Mouse (Mus musculus) embryonic facial prominence, embryonic 15.5 days (tissue): ENCODE data around the gene Szrd1. TPM values are rescaled to one million over a fixed set of nuclear protein-coding genes. Genes with fewer than 3 reads are reported as not detected.
A peak's percentile ranks its signal among the peaks of the same experiment; 100 is the strongest.
"Not testable (repeated sequence)": the region's sequence is repeated elsewhere in the genome, so short reads cannot be mapped to it uniquely, and the experiment has no call there.

Source experiments
- ATAC-seq: fragments of 200-750 bp; cut with Nextera tagmentation; 2 replicates; pipeline ENCODE4 v1.8.0; 2017; ENCODE audit warnings: low read depth, moderate TSS enrichment; ENCODE audit not compliant: insufficient number of reproducible peaks, low FRiP score, low TSS enrichment
- H3K27ac ChIP-seq: fragments of 300-500 bp; sonication (generic); replicated peaks from 2 replicates; pipeline ENCODE4 v1.5.1; 2015; ENCODE audit warnings: mild to moderate bottlenecking, inconsistent platforms
- H3K27me3 ChIP-seq: fragments of 300-500 bp; sonication (generic); 2 replicates; pipeline ENCODE4 v1.6.1; 2015; ENCODE audit warnings: inconsistent platforms
- H3K36me3 ChIP-seq: fragments of 300-500 bp; sonication (generic); 2 replicates; pipeline ENCODE4 v1.6.1; 2015; ENCODE audit warnings: mild to moderate bottlenecking, inconsistent platforms
- H3K4me1 ChIP-seq: fragments of 300-500 bp; sonication (generic); 2 replicates; pipeline ENCODE4 v1.6.1; 2015; ENCODE audit warnings: inconsistent platforms
- H3K4me2 ChIP-seq: fragments of 300-500 bp; sonication (generic); replicated peaks from 2 replicates; pipeline ENCODE4 v1.6.1; 2015; ENCODE audit warnings: mild to moderate bottlenecking, inconsistent platforms
- H3K4me3 ChIP-seq: fragments of 300-500 bp; sonication (generic); replicated peaks from 2 replicates; pipeline ENCODE4 v1.5.1; 2015; ENCODE audit warnings: mild to moderate bottlenecking, inconsistent platforms
- H3K9ac ChIP-seq: fragments of 300-500 bp; sonication (generic); 2 replicates; pipeline ENCODE4 v1.6.1; 2015; ENCODE audit warnings: inconsistent platforms
- H3K9me3 ChIP-seq: fragments of 300-500 bp; sonication (generic); replicated peaks from 2 replicates; pipeline ENCODE4 v1.6.1; 2016; ENCODE audit warnings: inconsistent platforms
- WGBS: fragments of 180-500 bp; shearing (Covaris S2); methylation state at CpG from one replicate; pipeline ENCODE4 v1.1.7; 2015; 5-methylcytosine and 5-hydroxymethylcytosine counted together
- polyA plus RNA-seq: library from polyadenylated mRNA; unstranded; fragments of >200 nt; fragmentation: Nextera tagmentation; extraction: Ambion mirVana; gene quantifications from 2 replicates; pipeline ENCODE4 v1.2.1, GENCODE M21; 2015

The Szrd1 gene
- polyA plus RNA-seq, 1 experiment from 2014 or later, result 43.9 TPM

DNA sequence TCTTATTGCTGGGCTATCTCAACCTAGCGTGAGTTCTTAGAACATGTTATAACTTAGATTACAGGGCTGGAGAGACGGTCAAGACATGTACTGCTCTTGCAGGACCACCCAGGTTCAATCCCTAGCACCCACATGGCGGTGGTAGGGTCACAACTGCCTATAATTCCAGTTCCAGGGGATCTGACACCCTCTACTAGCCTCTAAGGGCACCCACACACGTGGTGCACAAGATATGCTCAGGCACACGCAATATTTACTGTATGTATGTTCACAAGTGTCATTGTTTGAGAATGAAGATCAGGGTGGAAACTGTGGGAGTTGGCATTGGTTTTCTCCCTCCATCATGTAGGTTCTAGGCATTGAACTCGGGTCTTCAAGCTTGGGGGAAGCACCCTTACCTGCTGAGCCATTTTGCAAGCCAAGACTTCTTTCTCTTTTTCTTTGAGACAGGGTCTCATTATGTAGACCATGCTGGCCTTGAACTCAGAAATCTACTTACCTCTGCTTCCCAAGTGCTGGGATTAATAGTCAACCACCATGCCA, 7.0 kb upstream of the Szrd1 start:
- Histone ChIP-seq H3K27me3 (no peaks in the 10 kb centered on the region), H3K4me3 (no peak overlapping the region; the same call in 1 of the 2 replicates), H3K9me3 (no peaks in the 10 kb centered on the region), H3K4me2 (peak overlapping the region; percentile 76), H3K4me1 (peaks cover 35% of the 10 kb centered on the region), H3K36me3 (no peaks in the 10 kb centered on the region), H3K9ac (no peak overlapping the region), H3K27ac (no peak overlapping the region)
- WGBS, result 91% methylated on average over 6 of the region's 6 CpGs
- ATAC-seq, result no peak

GRCm38 (mm10) chr4:141145124-141145523, 5.5 kb upstream of the Szrd1 start:
- not testable (repeated sequence) for H3K27me3 ChIP-seq, H3K9me3 ChIP-seq, H3K4me2 ChIP-seq, H3K4me3 ChIP-seq, H3K36me3 ChIP-seq, H3K9ac ChIP-seq, ATAC-seq, H3K27ac ChIP-seq
- peaks cover 29% of the 10 kb centered on the region for H3K4me1 ChIP-seq
- 93% methylated on average over 11 of the region's 16 CpGs for WGBS

- H3K4me2 ChIP-seq, result peak overlapping the region; percentile 43
- peak overlapping the region; percentile 58; the same call in 1 of the 2 replicates for H3K27ac ChIP-seq
- H3K9me3 ChIP-seq, result no peaks in the 10 kb centered on the region
- peaks cover 30% of the 10 kb centered on the region for H3K4me1 ChIP-seq
- H3K27me3 ChIP-seq, result no peaks in the 10 kb centered on the region
- 14% methylated on average over 9 of the region's 9 CpGs for WGBS
- H3K36me3 ChIP-seq, result no peaks in the 10 kb centered on the region
- ATAC-seq, result no peak
- no peak overlapping the region for H3K9ac ChIP-seq
- H3K4me3 ChIP-seq, result no peak overlapping the region
Observed at GRCm38 (mm10) chr4:141142285-141142811, 2.8 kb upstream of the Szrd1 start.

DNA sequence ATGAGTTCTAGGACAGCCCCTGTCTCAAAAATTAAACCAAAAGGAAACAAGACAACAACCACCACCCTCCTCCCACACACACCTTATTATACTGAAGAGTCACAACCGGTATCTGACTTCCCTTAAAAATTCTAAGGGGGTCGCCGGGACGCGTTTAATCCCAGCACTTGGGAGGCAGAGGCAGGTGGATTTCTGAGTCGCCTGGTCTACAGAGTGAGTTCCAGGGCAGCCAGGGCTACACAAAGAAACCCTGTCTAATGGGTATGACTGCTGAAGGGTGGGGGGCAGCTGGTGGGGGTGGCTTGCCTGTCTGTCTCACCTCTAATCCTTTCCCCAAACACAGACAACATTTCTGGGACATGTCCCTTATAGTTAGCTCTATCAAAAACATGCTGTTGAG, 1.4 kb upstream of the Szrd1 start:
- Histone ChIP-seq H3K36me3 (no peaks in the 10 kb centered on the region), H3K9ac (no peak overlapping the region), H3K27ac (no peak overlapping the region), H3K4me3 (no peak overlapping the region), H3K27me3 (no peaks in the 10 kb centered on the region), H3K9me3 (no peaks in the 10 kb centered on the region), H3K4me1 (peaks cover 36% of the 10 kb centered on the region), H3K4me2 (no peak overlapping the region)
- no peak for ATAC-seq
- 82% methylated on average over 6 of the region's 6 CpGs for WGBS

DNA sequence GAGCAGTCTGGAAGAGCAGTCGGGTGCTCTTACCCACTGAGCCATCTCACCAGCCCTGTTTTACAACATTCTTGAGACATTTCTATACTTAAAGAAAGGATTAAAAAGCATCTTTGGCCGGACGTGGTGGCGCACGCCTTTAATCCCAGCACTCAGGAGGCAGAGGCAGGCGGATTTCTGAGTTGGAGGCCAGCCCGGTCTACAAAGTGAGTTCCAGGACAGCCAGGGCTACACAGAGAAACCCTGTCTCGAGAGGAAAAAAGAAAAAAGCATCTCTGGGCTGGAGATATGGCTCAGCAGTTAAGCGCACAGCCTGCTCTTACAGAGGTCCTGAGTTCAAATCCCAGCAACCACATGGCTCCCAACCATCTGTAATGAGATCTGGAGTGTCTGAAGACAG, 779 bp upstream of the Szrd1 start:
- H3K27me3 ChIP-seq, H3K27ac ChIP-seq, H3K4me2 ChIP-seq, H3K36me3 ChIP-seq, H3K9me3 ChIP-seq, ATAC-seq, H3K4me3 ChIP-seq, H3K9ac ChIP-seq: not testable (repeated sequence)
- WGBS, result 84% methylated on average over 9 of the region's 9 CpGs
- peaks cover 39% of the 10 kb centered on the region for H3K4me1 ChIP-seq

DNA sequence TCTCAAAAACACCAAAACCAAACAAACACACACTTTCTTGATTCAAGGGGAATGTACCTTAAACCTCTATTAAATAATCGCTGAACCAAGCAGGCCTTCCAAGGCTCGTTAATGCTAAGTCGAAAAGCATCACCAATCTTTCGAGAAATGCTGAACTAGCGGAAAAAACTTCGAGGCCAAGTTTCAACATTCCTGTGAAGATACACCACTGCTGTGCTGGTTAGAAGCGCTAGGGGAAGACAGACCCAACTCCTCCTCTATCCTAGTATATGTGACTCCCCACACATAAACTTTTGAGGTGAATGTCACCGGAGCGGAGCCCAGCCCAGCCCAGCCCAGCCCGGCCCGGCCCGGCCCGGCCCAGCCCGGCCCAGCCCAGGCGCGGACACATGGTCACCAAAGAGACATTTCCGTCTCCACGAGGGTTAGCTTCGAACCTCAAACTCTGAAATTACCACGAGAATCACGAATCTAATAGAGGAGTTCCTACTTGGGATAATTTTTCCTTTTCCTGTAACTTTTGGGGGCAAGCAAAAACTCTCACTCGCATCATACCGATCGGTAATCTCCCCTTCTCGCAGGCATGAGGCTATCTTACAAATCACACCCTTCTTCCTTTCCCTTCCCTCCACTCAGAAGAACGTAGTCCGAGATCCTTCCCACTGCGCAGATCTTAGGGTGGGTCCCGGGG, 1.0 kb downstream of the Szrd1 start:
- Histone ChIP-seq H3K36me3 (no peaks in the 10 kb centered on the region), H3K27me3 (no peaks in the 10 kb centered on the region), H3K9ac (peak overlapping the region; percentile 76), H3K4me1 (peaks cover 55% of the 10 kb centered on the region), H3K9me3 (no peaks in the 10 kb centered on the region), H3K4me3 (peak overlapping the region; percentile 94), H3K4me2 (peak overlapping the region; percentile 88), H3K27ac (peak overlapping the region; percentile 98)
- 2% methylated on average over 29 of the region's 29 CpGs for WGBS
- no peak for ATAC-seq

GRCm38 (mm10) chr4:141137740-141138139, 1.8 kb downstream of the Szrd1 start:
- H3K27ac ChIP-seq, result peak overlapping the region; percentile 98; the same call in 1 of the 2 replicates
- H3K36me3 ChIP-seq, H3K9ac ChIP-seq, H3K4me3 ChIP-seq, H3K27me3 ChIP-seq, ATAC-seq, H3K9me3 ChIP-seq: not testable (repeated sequence)
- peaks cover 61% of the 10 kb centered on the region for H3K4me1 ChIP-seq
- WGBS, result 54% methylated on average over 3 of the region's 3 CpGs
- H3K4me2 ChIP-seq, result peak overlapping the region; percentile 88; the same call in 1 of the 2 replicates

- Histone ChIP-seq H3K9me3 (no peaks in the 10 kb centered on the region), H3K4me3 (no peak overlapping the region), H3K36me3 (no peaks in the 10 kb centered on the region), H3K27me3 (no peaks in the 10 kb centered on the region), H3K9ac (no peak overlapping the region), H3K27ac (no peak overlapping the region), H3K4me1 (peaks cover 69% of the 10 kb centered on the region), H3K4me2 (no peak overlapping the region)
- WGBS, result 76% methylated on average over 7 of the region's 7 CpGs
- ATAC-seq, result no peak
Observed at GRCm38 (mm10) chr4:141136126-141136525, 3.4 kb downstream of the Szrd1 start.

DNA sequence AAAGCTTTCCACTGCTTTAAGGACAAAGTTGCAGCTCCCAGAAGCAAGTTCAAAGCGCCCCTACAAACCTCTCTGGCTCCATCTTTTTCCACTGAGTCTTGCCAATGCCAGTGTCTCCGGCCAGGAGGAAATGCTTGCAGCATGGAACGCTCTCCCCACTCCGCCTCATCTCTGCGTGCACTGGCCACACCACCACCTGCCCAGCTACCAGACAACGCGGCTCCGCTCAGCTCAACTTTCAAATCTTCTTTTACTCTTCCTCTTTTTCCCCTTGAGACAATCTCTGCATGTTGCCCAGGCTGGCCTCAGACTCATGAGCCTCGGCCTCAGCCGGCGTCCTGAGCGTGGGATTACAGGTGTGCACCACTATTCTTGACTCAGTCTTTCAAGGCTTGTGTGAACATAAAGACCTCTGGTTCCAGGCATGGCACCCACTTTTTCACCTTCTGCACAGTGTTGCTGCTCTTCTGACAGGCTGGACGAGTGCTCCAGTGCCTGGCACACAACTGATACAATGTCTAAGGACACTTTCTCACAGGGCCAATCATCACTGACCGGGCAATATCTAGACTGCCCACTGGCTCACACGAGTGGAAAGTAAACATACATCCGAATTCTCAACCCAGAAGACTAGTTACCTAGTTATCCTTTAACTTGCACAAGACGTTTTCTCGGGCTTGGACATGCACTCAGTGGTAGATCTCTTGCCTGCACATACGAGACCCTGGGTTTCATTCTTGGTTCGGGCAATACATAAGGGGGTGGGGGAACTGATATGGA, 4.6 kb downstream of the Szrd1 start:
- Histone ChIP-seq H3K9ac (no peak overlapping the region), H3K27ac (peak overlapping the region; percentile 79), H3K27me3 (no peaks in the 10 kb centered on the region), H3K4me3 (no peak overlapping the region), H3K9me3 (no peaks in the 10 kb centered on the region), H3K4me1 (peaks cover 78% of the 10 kb centered on the region), H3K36me3 (no peaks in the 10 kb centered on the region), H3K4me2 (no peak overlapping the region)
- no peak for ATAC-seq
- 72% methylated on average over 20 of the region's 20 CpGs for WGBS

DNA sequence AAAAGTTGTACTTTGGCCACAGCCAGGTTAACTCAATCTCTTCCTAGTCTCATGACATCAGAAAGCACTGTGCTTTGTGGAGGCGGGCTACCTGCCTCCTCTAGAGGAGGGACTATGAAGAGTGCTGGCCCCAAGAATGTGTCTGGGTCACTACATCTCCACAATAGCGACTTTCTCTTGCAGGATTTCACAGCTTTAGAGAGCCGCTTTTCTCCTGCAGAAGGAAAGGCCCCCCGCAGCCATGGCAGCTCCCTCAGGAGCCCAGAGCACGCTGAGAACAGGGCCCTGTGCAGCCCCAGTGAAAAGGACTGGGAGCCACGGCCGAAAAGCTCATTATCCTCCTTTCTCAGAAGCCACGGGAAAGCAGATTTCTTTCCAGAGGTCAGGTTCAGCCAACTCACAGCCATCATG, 5.5 kb downstream of the Szrd1 start:
- peak overlapping the region; percentile 79 for H3K27ac ChIP-seq
- H3K9me3 ChIP-seq, result no peaks in the 10 kb centered on the region

DNA sequence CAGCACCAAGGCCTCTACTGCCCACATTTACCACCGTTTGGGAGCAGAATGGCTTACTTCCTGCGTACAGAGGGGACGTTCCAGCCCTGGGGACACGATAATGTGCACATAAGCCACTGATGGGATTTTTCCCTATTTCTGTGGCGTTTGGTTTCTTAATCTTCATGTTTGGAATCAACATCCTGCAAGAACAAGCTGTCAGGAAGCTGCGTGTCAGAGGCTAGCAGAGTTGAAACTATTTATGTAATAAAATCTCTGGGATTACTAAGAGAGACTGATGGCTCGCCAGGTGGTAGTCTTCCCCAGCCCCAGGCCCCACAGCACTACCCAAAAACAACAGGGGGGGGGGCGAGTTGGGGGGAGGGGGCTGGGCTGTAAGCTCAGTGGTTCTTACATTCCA, 6.3 kb downstream of the Szrd1 start:
- Histone ChIP-seq H3K36me3 (no peaks in the 10 kb centered on the region), H3K27me3 (no peaks in the 10 kb centered on the region), H3K9me3 (no peaks in the 10 kb centered on the region), H3K4me2 (no peak overlapping the region), H3K9ac (no peak overlapping the region), H3K4me1 (peaks cover 82% of the 10 kb centered on the region), H3K4me3 (no peak overlapping the region), H3K27ac (no peak overlapping the region; the same call in 1 of the 2 replicates)
- ATAC-seq, result no peak
- WGBS, result 36% methylated on average over 8 of the region's 8 CpGs

More for the DNA sequence above, 5.5 kb downstream of the Szrd1 start:
- Histone ChIP-seq H3K4me1 (peaks cover 86% of the 10 kb centered on the region), H3K9ac (no peak overlapping the region), H3K4me2 (no peak overlapping the region), H3K27me3 (no peaks in the 10 kb centered on the region), H3K36me3 (no peaks in the 10 kb centered on the region), H3K4me3 (no peak overlapping the region)
- ATAC-seq, result no peak
- WGBS, result 43% methylated on average over 8 of the region's 8 CpGs
